Mouse (Mus musculus) forebrain, embryonic 12.5 days (tissue): ENCODE results near the gene Enho. TPM values are rescaled to one million over a fixed set of nuclear protein-coding genes. Genes with fewer than 3 reads are reported as not detected.
A peak's percentile ranks its signal among the peaks of the same experiment; 100 is the strongest.
"Not testable (repeated sequence)": the region's sequence is repeated elsewhere in the genome, so short reads cannot be mapped to it uniquely, and the experiment has no call there.

ENCODE experiments used
- ATAC-seq: fragments of 200-750 bp; cut with Nextera tagmentation; 2 replicates; pipeline ENCODE4 v1.8.0; 2017; ENCODE audit warnings: moderate TSS enrichment; ENCODE audit not compliant: low FRiP score
- H3K27ac ChIP-seq: fragments of 300-500 bp; sonication (generic); 2 replicates; pipeline ENCODE4 v1.5.1; 2016; ENCODE audit warnings: mild to moderate bottlenecking
- H3K27me3 ChIP-seq: fragments of 300-500 bp; sonication (generic); 2 replicates; pipeline ENCODE4 v1.6.1; 2016; ENCODE audit warnings: mild to moderate bottlenecking
- H3K36me3 ChIP-seq: fragments of 300-500 bp; sonication (generic); replicated peaks from 2 replicates; pipeline ENCODE4 v1.6.1; 2016; ENCODE audit warnings: mild to moderate bottlenecking
- H3K4me1 ChIP-seq: fragments of 300-500 bp; sonication (generic); 2 replicates; pipeline ENCODE4 v1.6.1; 2016
- H3K4me2 ChIP-seq: fragments of 300-500 bp; sonication (generic); 2 replicates; pipeline ENCODE4 v1.6.1; 2016; ENCODE audit warnings: mild to moderate bottlenecking, moderate library complexity
- H3K4me3 ChIP-seq: fragments of 300-500 bp; sonication (generic); replicated peaks from 2 replicates; pipeline ENCODE4 v1.5.1; 2016; ENCODE audit warnings: mild to moderate bottlenecking
- H3K9ac ChIP-seq: fragments of 300-500 bp; sonication (generic); 2 replicates; pipeline ENCODE4 v1.6.1; 2016; ENCODE audit warnings: mild to moderate bottlenecking
- H3K9me3 ChIP-seq: fragments of 300-500 bp; sonication (generic); 2 replicates; pipeline ENCODE4 v1.6.1; 2016
- WGBS: fragments of 180-500 bp; shearing (Covaris S2); methylation state at CpG from one replicate; pipeline ENCODE4 v1.1.7; 2016; 5-methylcytosine and 5-hydroxymethylcytosine counted together
- polyA plus RNA-seq: library from polyadenylated mRNA; unstranded; fragments of >200 nt; fragmentation: Nextera tagmentation; extraction: Ambion mirVana; gene quantifications from 2 replicates; pipeline ENCODE4 v1.2.1, GENCODE M21; 2016

The Enho gene
- polyA plus RNA-seq, result 43.2 and 44.7 TPM in 2 replicates

DNA sequence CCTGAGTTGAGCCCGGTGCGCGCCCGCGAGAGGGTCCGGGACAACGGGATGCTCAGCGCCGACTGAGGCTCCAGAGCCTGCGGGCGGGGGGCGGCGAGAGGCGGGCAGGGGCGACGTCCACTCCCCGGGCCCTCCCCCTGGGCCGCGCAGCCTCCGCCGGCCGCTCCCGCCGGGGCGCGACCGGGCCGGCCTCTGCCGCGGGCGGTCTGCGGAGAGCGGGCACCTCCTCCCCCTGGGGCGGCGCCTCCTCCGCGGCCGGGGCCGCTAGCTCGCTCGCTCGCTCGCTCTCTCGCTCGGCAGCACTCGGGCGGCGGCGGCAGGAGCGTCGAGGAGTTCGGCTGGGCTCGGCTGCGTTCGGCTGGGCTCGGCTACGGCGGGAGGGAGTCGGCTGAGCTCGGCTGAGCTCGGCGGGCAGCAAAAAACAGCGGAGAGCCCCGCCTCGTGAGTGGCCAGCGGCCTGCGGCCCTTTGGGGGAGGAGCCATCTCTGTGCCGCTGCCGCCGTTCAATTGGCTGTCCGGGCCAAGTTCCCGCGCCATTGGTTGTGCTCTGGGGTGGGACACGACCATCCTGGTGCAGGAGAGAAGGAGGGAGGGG is at the start of gene Enho:
Gene Enho (minus strand): TSS at position 412 of the 595 bp plus-strand sequence.
- ATAC-seq, result peak; percentile 94
- Histone ChIP-seq H3K9ac (peak within 1 kb of the TSS; percentile 94), H3K4me2 (peak within 1 kb of the TSS; percentile 81), H3K4me1 (peaks cover 48% of the 10 kb centered on the region), H3K36me3 (peaks cover 8% of the 10 kb centered on the region), H3K27me3 (0 out of 2 replicates have a peak, but pooled peaks cover 17% of the 10 kb centered on the region), H3K9me3 (no peaks in the 10 kb centered on the region), H3K27ac (peak within 1 kb of the TSS; percentile 88), H3K4me3 (peak within 1 kb of the TSS; percentile 77)
- under 1% methylated on average over 57 of the region's 74 CpGs for WGBS

DNA sequence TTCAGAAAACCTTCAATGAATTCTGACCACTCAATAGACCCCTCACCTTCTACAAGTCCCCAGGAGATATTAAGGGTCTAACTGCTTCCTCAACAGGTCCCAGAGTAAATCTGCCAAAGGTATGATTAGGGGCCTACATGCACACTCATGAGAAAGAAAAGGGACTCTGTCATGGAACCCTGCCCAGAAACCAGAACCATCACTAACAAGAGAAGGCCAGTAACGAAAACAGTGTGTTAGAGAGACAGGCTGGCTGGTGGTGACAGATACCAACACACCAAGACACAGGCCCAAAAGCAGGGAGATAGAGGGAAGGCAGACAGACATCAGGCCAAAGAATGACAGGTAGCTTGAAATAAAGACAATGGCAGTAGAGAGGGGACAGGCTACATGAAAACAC is 48.4 kb upstream of the Enho start:
- not testable (repeated sequence) for H3K4me3 ChIP-seq, H3K36me3 ChIP-seq, ATAC-seq, H3K27ac ChIP-seq, H3K4me2 ChIP-seq, H3K27me3 ChIP-seq, H3K9ac ChIP-seq, H3K9me3 ChIP-seq
- H3K4me1 ChIP-seq, result peaks cover 35% of the 10 kb centered on the region
- WGBS, result 55% methylated on average over 1 of the region's 1 CpGs

DNA sequence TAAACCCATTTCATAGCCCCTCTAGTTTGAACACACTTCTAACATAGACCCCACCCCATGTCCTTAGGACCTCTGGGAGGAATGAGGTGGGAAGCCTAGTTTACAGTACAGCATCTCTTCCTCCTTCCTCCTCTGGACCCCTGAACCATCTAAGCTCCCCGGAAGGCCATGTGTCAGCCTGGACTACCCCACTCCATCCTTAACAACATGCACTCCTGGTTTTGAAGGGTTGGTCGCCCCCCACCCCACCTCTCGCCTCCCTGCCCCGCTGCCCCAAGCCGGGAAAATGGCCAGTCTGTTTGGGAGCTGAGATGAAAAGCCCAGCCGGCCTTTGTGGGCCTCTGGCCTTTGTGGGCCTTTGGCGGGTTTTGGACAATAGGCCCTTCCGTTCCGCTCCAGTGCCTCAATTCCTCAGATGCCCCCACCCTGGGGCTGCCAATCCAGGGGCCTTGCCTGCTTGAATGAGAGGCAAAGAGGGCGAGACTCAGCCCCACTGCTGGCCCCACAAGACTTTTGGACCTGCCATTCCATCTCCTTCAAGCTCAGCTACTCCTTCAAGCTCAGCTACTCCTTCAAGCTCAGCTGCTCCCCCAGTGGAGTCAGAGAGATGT is 45.9 kb upstream of the Enho start:
- H3K27me3 ChIP-seq, H3K36me3 ChIP-seq, H3K9ac ChIP-seq, H3K4me3 ChIP-seq, ATAC-seq, H3K4me2 ChIP-seq, H3K9me3 ChIP-seq: not testable (repeated sequence)
- peaks cover 46% of the 10 kb centered on the region for H3K4me1 ChIP-seq
- peak overlapping the region; percentile 85 for H3K27ac ChIP-seq
- 7% methylated on average over 9 of the region's 10 CpGs for WGBS

DNA sequence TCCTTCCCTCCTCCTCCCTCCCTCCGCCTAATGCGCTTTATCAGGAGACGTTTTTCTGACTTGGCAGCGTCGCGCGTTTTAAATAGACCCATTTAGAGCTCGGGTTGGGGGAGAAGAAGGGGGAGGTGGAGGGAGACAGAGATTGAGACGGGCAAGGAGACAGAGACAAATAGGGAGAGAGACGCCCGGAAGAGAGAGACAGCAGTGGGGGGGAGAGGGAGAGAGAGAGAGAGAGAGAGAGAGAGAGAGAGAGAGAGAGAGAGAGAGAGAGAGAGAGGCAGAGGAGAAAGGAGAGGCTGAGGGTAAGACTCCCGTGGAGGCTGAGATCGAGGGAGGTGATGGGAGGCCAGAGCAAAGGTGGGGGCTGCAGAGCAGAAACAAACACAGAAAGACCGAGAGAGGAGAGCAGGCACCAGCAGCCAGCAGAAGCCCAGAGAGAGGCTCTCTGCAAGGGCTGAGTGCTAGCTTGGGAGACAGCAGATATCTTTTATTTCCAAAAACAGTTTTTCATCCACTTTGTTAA is 44.9 kb upstream of the Enho start:
- Histone ChIP-seq H3K4me2 (peak overlapping the region; percentile 32), H3K4me1 (peaks cover 55% of the 10 kb centered on the region), H3K27ac (peak overlapping the region; percentile 92)
- H3K9me3 ChIP-seq, H3K4me3 ChIP-seq, H3K27me3 ChIP-seq, H3K9ac ChIP-seq, H3K36me3 ChIP-seq: not testable (repeated sequence)
- 0 out of 2 replicates have a peak, but pooled peaks have one; percentile 10 for ATAC-seq
- WGBS, result 0% methylated on average over 11 of the region's 14 CpGs

DNA sequence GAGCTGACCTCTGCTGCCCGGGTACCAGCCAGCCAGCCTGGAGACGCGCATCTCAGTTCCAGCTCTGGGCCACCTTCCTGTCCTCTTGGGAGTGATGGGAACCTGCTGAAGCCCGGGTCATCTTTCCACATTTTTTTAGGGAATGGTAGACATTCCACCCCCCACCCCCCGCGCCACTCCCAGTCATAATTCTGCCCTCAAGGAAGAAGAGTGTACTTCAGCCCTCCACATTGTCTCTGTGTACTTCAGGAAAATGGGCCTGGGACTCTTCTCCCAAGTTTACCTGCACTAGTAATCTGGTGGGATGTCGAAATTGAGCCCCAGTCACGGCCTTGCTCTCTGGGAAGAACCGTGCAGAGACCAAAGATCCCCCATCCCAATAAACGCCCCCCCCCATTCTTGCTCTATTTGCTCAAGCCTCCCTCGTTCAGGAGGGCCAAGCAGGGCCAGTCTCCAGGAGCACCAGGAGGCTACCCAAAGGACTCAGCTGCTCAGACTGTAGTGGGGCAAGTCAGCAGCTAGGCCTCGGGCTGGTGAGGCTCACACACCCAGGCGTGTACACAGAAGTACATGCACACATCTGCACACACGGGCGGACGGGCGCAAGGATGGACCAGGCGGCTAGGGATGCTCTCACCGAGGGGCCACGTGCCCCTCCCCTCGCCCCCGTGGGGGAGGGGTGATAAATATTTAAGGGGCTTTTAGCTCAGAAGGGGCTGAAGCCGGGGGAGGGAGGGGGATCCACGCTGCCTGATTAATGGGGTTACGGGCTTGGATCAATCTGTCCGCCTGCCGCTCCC is 44.2 kb upstream of the Enho start:
- Histone ChIP-seq H3K4me2 (peak overlapping the region; percentile 40), H3K4me1 (peaks cover 62% of the 10 kb centered on the region), H3K27ac (peak overlapping the region; percentile 92)
- not testable (repeated sequence) for H3K4me3 ChIP-seq, H3K36me3 ChIP-seq, H3K27me3 ChIP-seq, H3K9ac ChIP-seq, H3K9me3 ChIP-seq
- WGBS, result under 1% methylated on average over 21 of the region's 27 CpGs
- ATAC-seq, result peak; percentile 56

DNA sequence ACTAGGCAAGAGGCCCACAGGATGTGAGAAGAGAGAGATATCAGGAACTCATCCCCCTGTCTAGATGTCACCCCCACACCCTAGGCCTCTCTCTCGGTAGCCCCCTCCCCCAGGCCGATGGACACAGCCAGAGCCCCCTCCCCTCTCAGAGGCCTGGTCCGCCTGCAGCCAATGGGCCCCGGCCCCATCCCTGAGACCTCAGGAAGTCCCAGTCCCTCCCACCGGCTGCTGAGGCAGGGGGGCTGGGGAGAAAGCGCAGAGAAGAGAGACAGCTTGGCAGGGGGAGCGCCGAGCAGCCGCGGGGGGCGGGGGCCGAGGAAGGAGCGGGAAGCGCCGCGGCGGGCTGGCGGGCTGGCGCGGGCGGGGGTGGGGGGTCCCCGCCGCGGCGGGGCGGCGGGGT is 43.2 kb upstream of the Enho start:
- 4% methylated on average over 9 of the region's 27 CpGs for WGBS
- Histone ChIP-seq H3K4me1 (peaks cover 66% of the 10 kb centered on the region), H3K27ac (peak overlapping the region; percentile 70; the same call in 1 of the 2 replicates), H3K4me3 (peak overlapping the region; percentile 23; the same call in 1 of the 2 replicates), H3K4me2 (peak overlapping the region; percentile 46), H3K36me3 (peaks cover 11% of the 10 kb centered on the region)
- H3K9me3 ChIP-seq, H3K27me3 ChIP-seq, H3K9ac ChIP-seq: not testable (repeated sequence)
- ATAC-seq, result peak; percentile 39

DNA sequence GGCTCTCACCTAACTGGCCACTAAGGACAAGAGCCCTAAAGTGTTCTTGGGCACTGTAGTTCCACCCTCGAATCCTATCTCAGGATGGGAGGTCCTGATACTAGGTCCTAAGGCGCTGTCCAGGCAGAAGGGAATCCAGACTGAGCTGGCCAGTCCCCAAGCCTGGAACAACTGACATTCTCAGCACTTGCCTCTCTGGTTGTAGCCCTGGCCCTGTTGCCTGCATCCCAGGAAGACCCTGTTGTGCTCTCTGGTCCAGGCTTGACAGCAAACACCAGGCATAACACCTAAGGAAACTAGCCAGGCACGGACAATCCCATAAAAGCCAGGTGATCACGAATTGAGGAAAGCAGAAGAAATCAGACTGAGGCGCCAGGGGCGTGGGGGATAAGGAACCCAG is 42.7 kb upstream of the Enho start:
- H3K36me3 ChIP-seq, result peaks cover 11% of the 10 kb centered on the region
- H3K27ac ChIP-seq, result peak overlapping the region; percentile 80
- peak overlapping the region; percentile 46 for H3K4me2 ChIP-seq
- no peaks in the 10 kb centered on the region for H3K9me3 ChIP-seq
- H3K4me3 ChIP-seq, result no peak overlapping the region
- 19% methylated on average over 6 of the region's 6 CpGs for WGBS
- ATAC-seq, result no peak
- no peaks in the 10 kb centered on the region for H3K27me3 ChIP-seq
- peak overlapping the region; percentile 48; the same call in 1 of the 2 replicates for H3K9ac ChIP-seq
- peaks cover 70% of the 10 kb centered on the region for H3K4me1 ChIP-seq

DNA sequence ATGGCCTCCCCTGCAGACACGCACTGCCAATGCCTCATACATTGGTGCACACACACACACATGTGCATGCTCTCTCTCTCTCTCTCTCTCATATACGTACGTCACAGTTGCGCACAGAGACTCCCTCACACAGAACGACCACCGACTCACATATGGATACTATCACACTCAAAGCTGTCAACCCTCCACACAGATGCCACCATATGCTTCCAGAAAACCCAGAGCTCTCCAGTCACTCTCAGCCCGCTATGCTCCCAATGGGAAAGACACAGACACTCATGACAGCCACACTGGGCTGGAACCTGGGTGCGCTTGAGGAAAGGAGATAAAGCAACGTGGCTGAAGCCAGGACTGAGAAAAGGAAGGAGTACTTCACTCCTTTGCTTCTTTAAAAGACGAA is 41.8 kb upstream of the Enho start:
- H3K27ac ChIP-seq, result peak overlapping the region; percentile 80
- 73% methylated on average over 10 of the region's 10 CpGs for WGBS
- H3K27me3 ChIP-seq, result 0 out of 2 replicates have a peak, but pooled peaks cover 1% of the 10 kb centered on the region
- no peaks in the 10 kb centered on the region for H3K9me3 ChIP-seq
- peak overlapping the region; percentile 46; the same call in 1 of the 2 replicates for H3K4me2 ChIP-seq
- peaks cover 72% of the 10 kb centered on the region for H3K4me1 ChIP-seq
- H3K4me3 ChIP-seq, result no peak overlapping the region
- no peak for ATAC-seq
- H3K36me3 ChIP-seq, result peaks cover 11% of the 10 kb centered on the region
- H3K9ac ChIP-seq, result 0 out of 2 replicates have a peak overlapping the region, but pooled peaks have one; percentile 48

DNA sequence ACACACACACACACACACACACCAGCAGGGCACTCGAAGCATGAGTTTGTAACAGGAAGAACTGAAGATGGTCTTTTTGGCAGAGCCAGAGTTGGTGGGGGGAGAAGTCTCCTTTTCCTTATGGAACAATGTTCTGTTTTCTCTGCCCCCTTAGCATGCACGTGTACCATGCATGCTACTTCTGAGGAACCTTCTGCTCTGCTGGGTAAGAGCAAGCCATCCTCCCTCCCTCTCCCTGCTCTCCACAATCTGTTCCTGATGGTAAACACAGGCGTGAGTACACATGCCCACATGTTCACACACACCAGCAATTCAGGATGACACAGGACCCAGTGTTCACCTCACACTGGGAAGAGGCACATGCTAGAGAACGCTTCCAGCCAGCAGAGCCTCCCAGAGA is 41.1 kb upstream of the Enho start:
- H3K4me1 ChIP-seq, result peaks cover 73% of the 10 kb centered on the region
- H3K9ac ChIP-seq, result 0 out of 2 replicates have a peak overlapping the region, but pooled peaks have one; percentile 25
- H3K27me3 ChIP-seq, result peaks cover 9% of the 10 kb centered on the region; the same call in 1 of the 2 replicates
- no peak overlapping the region for H3K4me3 ChIP-seq
- 63% methylated on average over 4 of the region's 4 CpGs for WGBS
- H3K36me3 ChIP-seq, result peaks cover 11% of the 10 kb centered on the region
- peak overlapping the region; percentile 42; the same call in 1 of the 2 replicates for H3K27ac ChIP-seq
- no peaks in the 10 kb centered on the region for H3K9me3 ChIP-seq
- no peak overlapping the region for H3K4me2 ChIP-seq
- ATAC-seq, result no peak

DNA sequence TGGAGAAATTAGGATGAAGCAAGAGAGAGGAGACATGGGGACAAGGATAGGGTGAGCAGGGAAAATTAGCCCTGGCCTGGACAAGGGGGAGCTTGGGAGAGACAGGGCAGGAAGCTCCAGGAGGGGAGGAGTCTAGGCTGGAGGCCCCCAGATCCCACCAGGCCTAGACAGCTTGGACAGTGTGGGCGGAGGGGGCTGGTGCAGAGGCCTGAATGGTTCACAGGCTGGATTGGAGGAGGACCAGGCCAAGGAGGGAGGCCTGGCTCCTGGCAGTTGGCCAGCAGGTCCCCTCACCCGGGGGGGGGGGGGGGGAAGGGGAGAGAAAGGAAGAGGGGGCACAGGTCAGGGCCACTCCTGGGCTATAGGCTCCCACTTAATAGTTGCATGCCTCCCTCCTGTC is 39.2 kb upstream of the Enho start:
- ATAC-seq, result no peak; the same call in 1 of the 2 replicates
- Histone ChIP-seq H3K27ac (peak overlapping the region; percentile 79), H3K4me3 (no peak overlapping the region), H3K9ac (peak overlapping the region; percentile 38; the same call in 1 of the 2 replicates), H3K27me3 (peaks cover 11% of the 10 kb centered on the region; the same call in 1 of the 2 replicates), H3K36me3 (peaks cover 11% of the 10 kb centered on the region), H3K4me1 (peaks cover 86% of the 10 kb centered on the region), H3K9me3 (no peaks in the 10 kb centered on the region), H3K4me2 (no peak overlapping the region)
- WGBS, result 39% methylated on average over 2 of the region's 2 CpGs

DNA sequence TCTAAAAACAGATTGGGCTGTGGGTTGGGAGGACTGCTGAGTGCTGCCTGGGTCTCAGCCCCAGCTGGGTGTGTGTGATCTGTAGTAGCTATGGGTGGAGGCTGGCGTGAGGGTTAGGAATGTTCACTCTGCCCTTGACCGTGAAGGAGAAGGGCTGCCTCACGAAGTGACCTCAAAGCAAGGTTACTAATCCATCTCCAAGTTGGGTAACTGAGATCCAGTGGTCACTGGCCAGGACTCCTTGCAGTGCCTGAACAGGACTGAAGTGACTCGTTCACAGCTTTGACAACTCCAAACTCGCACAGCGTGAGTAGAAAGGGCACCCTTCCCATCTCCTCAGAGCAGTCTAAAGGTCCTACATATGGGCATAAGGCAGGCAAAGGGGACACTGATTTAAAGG is 38.7 kb upstream of the Enho start:
- no peaks in the 10 kb centered on the region for H3K9me3 ChIP-seq
- WGBS, result 80% methylated on average over 6 of the region's 6 CpGs
- no peak for ATAC-seq
- H3K36me3 ChIP-seq, result peaks cover 11% of the 10 kb centered on the region
- H3K27ac ChIP-seq, result peak overlapping the region; percentile 79
- H3K4me2 ChIP-seq, result no peak overlapping the region
- H3K9ac ChIP-seq, result no peak overlapping the region
- H3K4me1 ChIP-seq, result peaks cover 86% of the 10 kb centered on the region
- H3K4me3 ChIP-seq, result no peak overlapping the region
- H3K27me3 ChIP-seq, result peaks cover 11% of the 10 kb centered on the region; the same call in 1 of the 2 replicates
